Mouse (Mus musculus): ENCODE measurements around the gene R3hcc1l. TPM values are rescaled to one million over a fixed set of nuclear protein-coding genes. Genes with fewer than 3 reads are reported as not detected.

R3hcc1l gene
- polyA plus RNA-seq, 1 experiment, result 23.8 TPM

DNA sequence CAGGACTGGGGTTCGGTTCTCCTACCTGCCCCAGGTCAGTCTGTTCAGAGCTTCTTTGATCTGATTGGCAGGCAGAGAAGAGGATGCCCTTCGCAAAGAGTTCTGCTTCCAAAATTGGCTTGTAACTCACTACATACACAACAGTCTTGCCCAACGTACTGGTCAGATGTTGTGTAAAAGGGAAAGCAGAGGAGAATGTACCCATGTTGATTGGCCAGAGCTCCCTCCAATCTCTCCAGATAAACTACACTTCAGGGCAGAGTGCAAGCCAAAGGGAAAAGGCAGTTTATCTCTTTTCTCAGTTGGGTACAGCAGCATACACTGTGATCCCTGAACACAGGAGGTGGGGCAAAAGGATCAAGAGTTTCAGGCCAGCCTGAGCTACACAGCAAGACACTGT lies 31.3 kb upstream of the R3hcc1l start:
- Histone ChIP-seq H3K4me3 (ENCODE audit: low read depth, low read length) (no peak overlapping the region), H3K9ac (ENCODE audit: low read depth, poor library complexity, severe bottlenecking) (no peak overlapping the region), H3K9me3 (replicated peaks; ENCODE audit: control insufficient read depth, insufficient read depth, low read length, poor library complexity, severe bottlenecking) (no peaks in the 10 kb centered on the region), H3K4me1 (ENCODE audit: control insufficient read depth, insufficient read depth, low read length) (no peaks in the 10 kb centered on the region), H3K27me3 (ENCODE audit: control insufficient read depth, insufficient read depth, low read length, poor library complexity, severe bottlenecking) (no peaks in the 10 kb centered on the region), H3K36me3 (ENCODE audit: control insufficient read depth, insufficient read depth, low read length, poor library complexity, severe bottlenecking) (no peaks in the 10 kb centered on the region), H3K27ac (ENCODE audit: insufficient read depth, low read length) (no peak overlapping the region)
- TF ChIP-seq EP300 (IDR thresholded peaks at IDR 0.05; ENCODE audit: insufficient read depth, low read depth, low read length) (no peak), POLR2A (IDR thresholded peaks at IDR 0.05; ENCODE audit: insufficient read depth, low read length) (no peak), CTCF (IDR thresholded peaks at IDR 0.05; ENCODE audit: low read depth, low read length) (no peak)

GRCm38 (mm10) chr19:42493257-42493917 lies 25.2 kb upstream of the R3hcc1l start:
- TF ChIP-seq POLR2A (IDR thresholded peaks at IDR 0.05; ENCODE audit: insufficient read depth, low read length) (no peak), EP300 (IDR thresholded peaks at IDR 0.05; ENCODE audit: insufficient read depth, low read depth, low read length) (no peak), CTCF (IDR thresholded peaks at IDR 0.05; ENCODE audit: low read depth, low read length) (no peak)
- Histone ChIP-seq H3K27me3 (ENCODE audit: control insufficient read depth, insufficient read depth, low read length, poor library complexity, severe bottlenecking) (no peaks in the 10 kb centered on the region), H3K4me1 (ENCODE audit: control insufficient read depth, insufficient read depth, low read length) (no peaks in the 10 kb centered on the region), H3K9me3 (replicated peaks; ENCODE audit: control insufficient read depth, insufficient read depth, low read length, poor library complexity, severe bottlenecking) (no peaks in the 10 kb centered on the region), H3K9ac (ENCODE audit: low read depth, poor library complexity, severe bottlenecking) (no peak overlapping the region), H3K27ac (ENCODE audit: insufficient read depth, low read length) (no peak overlapping the region), H3K4me3 (ENCODE audit: low read depth, low read length) (no peak overlapping the region), H3K36me3 (ENCODE audit: control insufficient read depth, insufficient read depth, low read length, poor library complexity, severe bottlenecking) (no peaks in the 10 kb centered on the region)

DNA sequence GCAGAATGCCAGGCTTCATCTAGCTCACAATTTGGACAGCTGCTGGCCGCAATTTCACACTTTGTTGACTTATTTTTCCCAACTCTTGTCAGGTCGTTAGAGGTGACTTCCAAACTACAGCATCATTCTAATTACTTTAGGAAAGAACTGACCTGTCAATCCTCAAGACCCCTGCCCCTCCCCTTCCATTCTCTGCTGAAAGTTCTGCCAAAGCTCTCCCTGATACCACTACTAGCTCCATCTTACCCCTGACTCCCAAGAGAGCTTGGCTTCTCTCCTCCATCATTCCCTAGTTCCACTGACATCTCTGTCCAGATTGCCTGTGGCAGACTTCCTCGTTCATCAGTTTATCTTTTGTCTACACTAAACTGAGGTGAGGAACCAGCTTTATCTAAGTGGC lies 14.4 kb upstream of the R3hcc1l start:
- Histone ChIP-seq H3K4me3 (ENCODE audit: low read depth, low read length) (no peak overlapping the region), H3K27ac (ENCODE audit: insufficient read depth, low read length) (no peak overlapping the region), H3K36me3 (ENCODE audit: control insufficient read depth, insufficient read depth, low read length, poor library complexity, severe bottlenecking) (no peaks in the 10 kb centered on the region), H3K9ac (ENCODE audit: low read depth, poor library complexity, severe bottlenecking) (no peak overlapping the region), H3K9me3 (replicated peaks; ENCODE audit: control insufficient read depth, insufficient read depth, low read length, poor library complexity, severe bottlenecking) (no peaks in the 10 kb centered on the region), H3K27me3 (ENCODE audit: control insufficient read depth, insufficient read depth, low read length, poor library complexity, severe bottlenecking) (no peaks in the 10 kb centered on the region; the same call in 1 of the 2 replicates), H3K4me1 (ENCODE audit: control insufficient read depth, insufficient read depth, low read length) (no peaks in the 10 kb centered on the region)
- no peak for TF ChIP-seq EP300 (IDR thresholded peaks at IDR 0.05; ENCODE audit: insufficient read depth, low read depth, low read length)
- TF ChIP-seq POLR2A (IDR thresholded peaks at IDR 0.05; ENCODE audit: insufficient read depth, low read length), result no peak
- no peak for TF ChIP-seq CTCF (IDR thresholded peaks at IDR 0.05; ENCODE audit: low read depth, low read length)

DNA sequence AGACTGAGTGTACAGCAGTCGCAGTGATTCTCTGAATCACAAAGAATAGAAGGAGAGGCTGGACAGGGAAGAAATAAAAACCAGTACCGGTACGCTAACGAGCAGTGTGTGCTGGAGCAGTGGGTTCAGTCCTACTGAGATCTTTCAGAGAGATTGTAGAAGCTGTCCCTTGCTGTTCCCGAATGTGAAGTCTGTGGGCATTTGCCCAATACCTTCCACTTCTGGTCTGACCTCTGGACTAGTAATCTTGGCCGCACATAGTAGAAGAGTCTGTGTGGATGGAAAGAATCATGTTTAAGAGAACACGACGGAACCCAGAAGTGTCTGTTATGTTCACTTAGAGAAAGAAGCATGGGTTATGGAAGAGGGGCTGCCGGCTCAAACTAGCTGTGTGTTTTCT lies 8.9 kb upstream of the R3hcc1l start:
- Histone ChIP-seq H3K36me3 (ENCODE audit: control insufficient read depth, insufficient read depth, low read length, poor library complexity, severe bottlenecking) (no peaks in the 10 kb centered on the region), H3K9me3 (replicated peaks; ENCODE audit: control insufficient read depth, insufficient read depth, low read length, poor library complexity, severe bottlenecking) (no peaks in the 10 kb centered on the region), H3K4me3 (ENCODE audit: low read depth, low read length) (no peak overlapping the region), H3K4me1 (ENCODE audit: control insufficient read depth, insufficient read depth, low read length) (no peaks in the 10 kb centered on the region), H3K27ac (ENCODE audit: insufficient read depth, low read length) (no peak overlapping the region), H3K9ac (ENCODE audit: low read depth, poor library complexity, severe bottlenecking) (no peak overlapping the region), H3K27me3 (ENCODE audit: control insufficient read depth, insufficient read depth, low read length, poor library complexity, severe bottlenecking) (no peaks in the 10 kb centered on the region)
- TF ChIP-seq EP300 (IDR thresholded peaks at IDR 0.05; ENCODE audit: insufficient read depth, low read depth, low read length), result no peak
- no peak for TF ChIP-seq POLR2A (IDR thresholded peaks at IDR 0.05; ENCODE audit: insufficient read depth, low read length)
- no peak for TF ChIP-seq CTCF (IDR thresholded peaks at IDR 0.05; ENCODE audit: low read depth, low read length)

- TF ChIP-seq EP300 (IDR thresholded peaks at IDR 0.05; ENCODE audit: insufficient read depth, low read depth, low read length), result no peak
- TF ChIP-seq CTCF (IDR thresholded peaks at IDR 0.05; ENCODE audit: low read depth, low read length), result no peak
- TF ChIP-seq POLR2A (IDR thresholded peaks at IDR 0.05; ENCODE audit: insufficient read depth, low read length), result no peak
- Histone ChIP-seq H3K9me3 (replicated peaks; ENCODE audit: control insufficient read depth, insufficient read depth, low read length, poor library complexity, severe bottlenecking) (no peaks in the 10 kb centered on the region), H3K4me3 (ENCODE audit: low read depth, low read length) (no peak overlapping the region), H3K27me3 (ENCODE audit: control insufficient read depth, insufficient read depth, low read length, poor library complexity, severe bottlenecking) (no peaks in the 10 kb centered on the region), H3K27ac (ENCODE audit: insufficient read depth, low read length) (no peak overlapping the region), H3K9ac (ENCODE audit: low read depth, poor library complexity, severe bottlenecking) (no peak overlapping the region), H3K36me3 (ENCODE audit: control insufficient read depth, insufficient read depth, low read length, poor library complexity, severe bottlenecking) (no peaks in the 10 kb centered on the region), H3K4me1 (ENCODE audit: control insufficient read depth, insufficient read depth, low read length) (no peaks in the 10 kb centered on the region)
Measured at GRCm38 (mm10) chr19:42510276-42511171, 8.0 kb upstream of the R3hcc1l start.

DNA sequence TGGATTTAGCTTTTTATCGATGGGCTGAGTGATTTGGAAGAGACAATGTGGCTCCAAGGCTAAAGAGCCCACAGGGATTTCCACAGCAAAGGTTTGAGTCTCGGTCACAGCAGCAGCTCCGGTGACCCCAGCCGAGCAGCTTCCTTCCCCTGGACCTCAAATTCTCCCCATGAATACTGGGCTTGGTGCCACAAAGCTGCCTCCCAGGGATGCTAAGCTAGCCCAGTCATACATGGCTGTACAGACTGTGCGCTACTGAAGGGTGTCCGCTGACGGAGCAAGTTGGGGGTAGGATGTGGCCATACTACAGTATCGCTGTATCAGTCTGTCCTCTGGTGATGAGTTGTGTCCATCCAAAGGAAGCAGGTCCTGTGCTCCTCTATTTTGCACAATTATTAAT lies 2.9 kb upstream of the R3hcc1l start:
- TF ChIP-seq CTCF (IDR thresholded peaks at IDR 0.05; ENCODE audit: low read depth, low read length) (no peak), POLR2A (IDR thresholded peaks at IDR 0.05; ENCODE audit: insufficient read depth, low read length) (no peak), EP300 (IDR thresholded peaks at IDR 0.05; ENCODE audit: insufficient read depth, low read depth, low read length) (no peak)
- H3K36me3 ChIP-seq (ENCODE audit: control insufficient read depth, insufficient read depth, low read length, poor library complexity, severe bottlenecking), result no peaks in the 10 kb centered on the region

More for the DNA sequence above, 2.9 kb upstream of the R3hcc1l start:
- H3K4me3 ChIP-seq (ENCODE audit: low read depth, low read length), result no peak overlapping the region
- no peaks in the 10 kb centered on the region for H3K27me3 ChIP-seq (ENCODE audit: control insufficient read depth, insufficient read depth, low read length, poor library complexity, severe bottlenecking)
- no peaks in the 10 kb centered on the region for H3K4me1 ChIP-seq (ENCODE audit: control insufficient read depth, insufficient read depth, low read length)
- no peak overlapping the region for H3K27ac ChIP-seq (ENCODE audit: insufficient read depth, low read length)
- no peaks in the 10 kb centered on the region for H3K9me3 ChIP-seq (replicated peaks; ENCODE audit: control insufficient read depth, insufficient read depth, low read length, poor library complexity, severe bottlenecking)
- no peak overlapping the region for H3K9ac ChIP-seq (ENCODE audit: low read depth, poor library complexity, severe bottlenecking)

All from ES-Bruce4 (cell line).